Mouse (Mus musculus) cerebellum, postnatal 4 days (tissue): ENCODE measurements around the gene Iqsec1.

Experiments used
- DNase-seq, 2 experiments: peaks; one replicate each; pipeline ENCODE4 v3.0.0; 2022; ENCODE audit warnings: low spot score in 2 of 2, mixed read lengths in 1 of 2

The Iqsec1 gene

GRCm38 (mm10) chr6:90706490-90706889, 282.0 kb downstream of the Iqsec1 start:
- no peak for DNase-seq

- no peak for DNase-seq
Observed at GRCm38 (mm10) chr6:90705738-90706137, 282.7 kb downstream of the Iqsec1 start.

GRCm38 (mm10) chr6:90704705-90705344, 283.7 kb downstream of the Iqsec1 start:
- DNase-seq, result peak in 1 of 2 experiments; percentile 74

- no peak for DNase-seq
Observed at GRCm38 (mm10) chr6:90703782-90704181, 284.7 kb downstream of the Iqsec1 start.

- DNase-seq, result no peak
Observed at GRCm38 (mm10) chr6:90702837-90703735, 285.4 kb downstream of the Iqsec1 start.

- DNase-seq, result no peak
Observed at GRCm38 (mm10) chr6:90702197-90702596, 286.3 kb downstream of the Iqsec1 start.

- no peak for DNase-seq
Observed at GRCm38 (mm10) chr6:90701391-90701790, 287.1 kb downstream of the Iqsec1 start.

GRCm38 (mm10) chr6:90700737-90701136, 287.7 kb downstream of the Iqsec1 start:
- no peak for DNase-seq

- no peak for DNase-seq
Observed at GRCm38 (mm10) chr6:90700068-90700467, 288.4 kb downstream of the Iqsec1 start.

- no peak for DNase-seq
Observed at GRCm38 (mm10) chr6:90698843-90699242, 289.6 kb downstream of the Iqsec1 start.

GRCm38 (mm10) chr6:90695754-90696153, 292.7 kb downstream of the Iqsec1 start:
- no peak for DNase-seq

- no peak for DNase-seq
Observed at GRCm38 (mm10) chr6:90692404-90692803, 296.1 kb downstream of the Iqsec1 start.

GRCm38 (mm10) chr6:90691935-90692334, 296.6 kb downstream of the Iqsec1 start:
- no peak for DNase-seq

GRCm38 (mm10) chr6:90689500-90689899, 299.0 kb downstream of the Iqsec1 start:
- no peak for DNase-seq

- DNase-seq, result no peak
Observed at GRCm38 (mm10) chr6:90688742-90689141, 299.7 kb downstream of the Iqsec1 start.

- no peak for DNase-seq
Observed at GRCm38 (mm10) chr6:90688003-90688402, 300.5 kb downstream of the Iqsec1 start.

- DNase-seq, result no peak
Observed at GRCm38 (mm10) chr6:90686812-90687211, 301.7 kb downstream of the Iqsec1 start.

- no peak for DNase-seq
Observed at GRCm38 (mm10) chr6:90683831-90684532, 304.5 kb downstream of the Iqsec1 start.

- DNase-seq, result no peak
Observed at GRCm38 (mm10) chr6:90680401-90680800, 308.1 kb downstream of the Iqsec1 start.

GRCm38 (mm10) chr6:90678759-90679158, 309.7 kb downstream of the Iqsec1 start:
- no peak for DNase-seq

- DNase-seq, result no peak
Observed at GRCm38 (mm10) chr6:90668693-90669092, 319.8 kb downstream of the Iqsec1 start.

- DNase-seq, result no peak
Observed at GRCm38 (mm10) chr6:90663736-90664135, 324.7 kb downstream of the Iqsec1 start.
